Mouse (Mus musculus) E14TG2a.4 (cell line): ENCODE data around the gene Aifm1.

Source experiments
- H3K27me3 ChIP-seq: 2 replicates; pipeline ENCODE4 v1.6.1; 2014; ENCODE audit warnings: low read length, control low read depth; ENCODE audit not compliant: insufficient read depth
- H3K36me3 ChIP-seq: 2 replicates; pipeline ENCODE4 v1.6.1; 2014; ENCODE audit warnings: low read length, control low read depth; ENCODE audit not compliant: insufficient read depth
- H3K4me1 ChIP-seq: replicated peaks from 2 replicates; pipeline ENCODE4 v1.6.1; 2014; ENCODE audit warnings: low read depth, low read length, control low read depth
- H3K4me3 ChIP-seq: replicated peaks from 2 replicates; pipeline ENCODE4 v1.5.1; 2014; ENCODE audit warnings: mild to moderate bottlenecking, low read length
- H3K9me3 ChIP-seq: 2 replicates; pipeline ENCODE4 v1.6.1; 2014; ENCODE audit warnings: low read length, control low read depth
- CTCF ChIP-seq: conservative IDR thresholded peaks from 2 replicates; pipeline ENCODE4 v1.5.1; 2014; ENCODE audit warnings: low read length
- NANOG ChIP-seq: IDR thresholded peaks from 2 replicates; pipeline ENCODE4 v1.6.1; 2014; ENCODE audit warnings: borderline replicate concordance, low read length, mixed read lengths
- POU5F1 ChIP-seq: IDR thresholded peaks from 2 replicates; pipeline ENCODE4 v1.6.1; 2014; ENCODE audit warnings: low read length, borderline replicate concordance

The Aifm1 gene

DNA sequence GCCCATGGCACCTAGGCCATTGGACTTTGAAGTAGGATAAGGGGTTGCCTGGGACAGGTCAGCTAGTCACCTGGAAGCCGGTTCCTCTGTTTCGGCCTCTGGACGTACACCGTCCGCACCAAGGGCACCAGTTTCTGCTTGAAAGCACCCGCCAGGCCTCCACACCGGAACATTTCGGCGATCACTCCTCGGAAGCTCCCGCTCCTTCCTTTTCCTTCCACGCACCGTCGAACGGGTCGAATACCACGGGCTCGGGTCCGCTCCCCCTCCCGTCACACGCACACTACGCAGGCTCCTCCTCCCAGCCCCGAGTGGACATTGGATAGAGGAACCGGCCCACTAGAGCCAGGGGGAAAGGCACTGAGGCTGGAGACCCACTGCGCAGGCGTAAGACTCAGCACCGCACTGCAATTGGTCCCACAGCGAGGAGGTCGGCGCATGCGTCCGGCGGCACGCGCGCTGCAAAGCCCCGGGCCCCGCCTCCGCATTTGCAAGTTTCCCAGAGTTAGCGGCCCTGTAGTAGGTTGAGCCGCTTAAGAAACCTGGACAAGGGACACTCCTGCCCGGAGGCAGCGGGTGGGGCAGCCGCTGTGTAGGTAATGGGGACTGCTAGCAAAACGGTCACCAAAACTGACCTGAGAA, at the start of gene Aifm1:
Aifm1 (minus strand) TSS at position 398 of the 642 bp plus-strand sequence.
- Histone ChIP-seq H3K9me3 (no peaks in the 10 kb centered on the region), H3K4me1 (peaks cover 11% of the 10 kb centered on the region), H3K27me3 (no peaks in the 10 kb centered on the region), H3K36me3 (peaks cover 10% of the 10 kb centered on the region; the same call in 1 of the 2 replicates), H3K4me3 (peak within 1 kb of the TSS; percentile 83)
- no peak for TF ChIP-seq CTCF
- TF ChIP-seq POU5F1 = no peak
- TF ChIP-seq NANOG = no peak

- TF ChIP-seq CTCF (peak; percentile 75), NANOG (no peak)
- Histone ChIP-seq H3K4me3 (no peak overlapping the region), H3K27me3 (no peaks in the 10 kb centered on the region), H3K36me3 (no peaks in the 10 kb centered on the region), H3K4me1 (no peaks in the 10 kb centered on the region), H3K9me3 (no peaks in the 10 kb centered on the region)
Measured at GRCm38 (mm10) chrX:48532175-48532574, 18.8 kb upstream of the Aifm1 start.

GRCm38 (mm10) chrX:48526435-48526834, 13.1 kb upstream of the Aifm1 start:
- Histone ChIP-seq H3K27me3 (no peaks in the 10 kb centered on the region), H3K4me3 (no peak overlapping the region), H3K9me3 (no peaks in the 10 kb centered on the region), H3K36me3 (no peaks in the 10 kb centered on the region), H3K4me1 (no peaks in the 10 kb centered on the region)
- TF ChIP-seq NANOG (no peak), CTCF (no peak), POU5F1 (no peak)

GRCm38 (mm10) chrX:48525866-48526265, 12.5 kb upstream of the Aifm1 start:
- Histone ChIP-seq H3K27me3 (peaks cover 1% of the 10 kb centered on the region; the same call in 1 of the 2 replicates), H3K4me3 (no peak overlapping the region), H3K36me3 (no peaks in the 10 kb centered on the region), H3K9me3 (no peaks in the 10 kb centered on the region), H3K4me1 (no peaks in the 10 kb centered on the region)
- TF ChIP-seq NANOG (no peak), CTCF (no peak)

DNA sequence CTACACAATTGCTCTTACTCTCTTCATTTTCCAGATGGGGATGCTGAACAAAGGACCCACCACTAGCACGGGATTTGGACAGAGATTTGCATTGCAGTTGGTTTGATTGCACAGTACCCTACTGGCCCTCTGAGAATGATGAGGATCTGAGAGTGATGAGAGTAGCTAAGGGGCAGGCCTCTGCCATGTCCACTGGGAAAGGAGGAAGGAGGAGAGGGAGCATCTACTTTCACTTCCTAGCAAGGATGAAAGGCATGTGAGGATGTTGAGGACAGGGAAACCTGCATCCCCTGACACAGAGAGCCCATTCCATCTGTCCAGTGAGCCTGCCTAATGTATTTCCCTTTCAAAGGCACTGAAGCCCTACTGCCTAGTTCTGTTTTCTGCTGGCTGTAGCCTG, 12.0 kb upstream of the Aifm1 start:
- H3K4me1 ChIP-seq = no peaks in the 10 kb centered on the region
- TF ChIP-seq POU5F1 (no peak), NANOG (no peak), CTCF (no peak)

DNA sequence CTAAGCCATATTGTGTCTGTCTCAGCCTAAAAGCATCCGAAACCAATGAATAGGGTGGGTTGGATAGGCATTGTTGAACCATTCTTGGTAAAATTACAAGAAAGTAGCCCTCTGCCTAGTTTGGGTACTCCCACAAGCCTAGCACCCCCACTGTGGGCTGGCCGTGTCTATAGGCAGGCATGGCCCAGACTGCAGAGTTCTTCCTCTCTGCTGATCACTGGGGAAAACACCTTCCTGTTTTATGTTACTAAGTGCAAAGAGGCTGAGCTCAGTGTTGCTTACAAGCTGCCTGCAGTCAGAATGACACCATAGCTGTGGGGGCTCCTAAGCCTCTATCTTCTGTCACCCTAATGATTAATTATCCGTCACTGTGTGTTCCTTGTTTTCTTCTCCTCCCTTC, 10.1 kb upstream of the Aifm1 start:
- Histone ChIP-seq H3K27me3 (peaks cover 16% of the 10 kb centered on the region), H3K9me3 (no peaks in the 10 kb centered on the region), H3K4me3 (no peak overlapping the region), H3K4me1 (peaks cover 13% of the 10 kb centered on the region; the same call in 1 of the 2 replicates), H3K36me3 (no peaks in the 10 kb centered on the region)
- no peak for TF ChIP-seq NANOG
- no peak for TF ChIP-seq POU5F1
- no peak for TF ChIP-seq CTCF

More for the DNA sequence above, 12.0 kb upstream of the Aifm1 start:
- Histone ChIP-seq H3K4me3 (no peak overlapping the region), H3K27me3 (peaks cover 6% of the 10 kb centered on the region), H3K9me3 (no peaks in the 10 kb centered on the region), H3K36me3 (no peaks in the 10 kb centered on the region)

- Histone ChIP-seq H3K27me3 (peaks cover 16% of the 10 kb centered on the region), H3K9me3 (no peaks in the 10 kb centered on the region), H3K36me3 (no peaks in the 10 kb centered on the region), H3K4me1 (peaks cover 13% of the 10 kb centered on the region; the same call in 1 of the 2 replicates), H3K4me3 (no peak overlapping the region)
- TF ChIP-seq CTCF (no peak), NANOG (no peak), POU5F1 (no peak)
Measured at GRCm38 (mm10) chrX:48521651-48522050, 8.3 kb upstream of the Aifm1 start.

GRCm38 (mm10) chrX:48519549-48520085, 6.3 kb upstream of the Aifm1 start:
- Histone ChIP-seq H3K4me1 (peaks cover 13% of the 10 kb centered on the region; the same call in 1 of the 2 replicates), H3K9me3 (no peaks in the 10 kb centered on the region)
- TF ChIP-seq CTCF (no peak), NANOG (no peak), POU5F1 (no peak)

GRCm38 (mm10) chrX:48518808-48519548, 5.6 kb upstream of the Aifm1 start, which contains the start of gene Rab33a:
TSS of gene Rab33a (plus strand) at chrX:48519285.
- H3K4me1 ChIP-seq = peaks cover 15% of the 10 kb centered on the region; the same call in 1 of the 2 replicates
- H3K27me3 ChIP-seq = peaks cover 16% of the 10 kb centered on the region
- H3K36me3 ChIP-seq = no peaks in the 10 kb centered on the region
- no peaks in the 10 kb centered on the region for H3K9me3 ChIP-seq
- TF ChIP-seq CTCF = no peak
- TF ChIP-seq NANOG = no peak
- TF ChIP-seq POU5F1 = no peak
- peak within 1 kb of the TSS; percentile 81 for H3K4me3 ChIP-seq

More at GRCm38 (mm10) chrX:48519549-48520085, 6.3 kb upstream of the Aifm1 start:
- no peaks in the 10 kb centered on the region for H3K36me3 ChIP-seq
- peak overlapping the region; percentile 81 for H3K4me3 ChIP-seq
- peaks cover 16% of the 10 kb centered on the region for H3K27me3 ChIP-seq
